Mouse (Mus musculus): ENCODE results near the gene Tead3.
"Not testable (repeated sequence)": the region's sequence is repeated elsewhere in the genome, so short reads cannot be mapped to it uniquely, and the experiment has no call there.

The Tead3 gene

GRCm38 (mm10) chr17:28331241-28332112 is 19.1 kb downstream of the Tead3 start:
- DNase-seq (ENCODE audit: low read depth, low spot score) = no peak

DNA sequence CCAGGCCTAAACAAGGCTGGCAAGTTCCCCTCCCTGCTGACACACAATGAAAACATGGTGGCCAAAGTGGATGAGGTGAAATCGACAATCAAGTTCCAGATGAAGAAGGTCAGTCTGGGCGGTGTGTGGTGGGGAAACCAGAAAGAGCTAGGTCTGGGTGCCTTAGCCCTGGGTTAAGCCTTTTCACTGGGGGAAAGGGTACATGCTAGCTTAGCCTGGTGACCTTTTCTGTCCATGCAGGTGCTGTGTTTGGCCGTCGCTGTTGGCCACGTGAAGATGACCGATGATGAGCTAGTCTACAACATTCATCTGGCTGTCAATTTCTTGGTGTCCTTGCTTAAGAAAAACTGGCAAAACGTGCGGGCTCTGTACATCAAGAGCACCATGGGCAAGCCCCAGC is 20.0 kb downstream of the Tead3 start:
- DNase-seq (ENCODE audit: low read depth, low spot score) = not testable (repeated sequence)

DNA sequence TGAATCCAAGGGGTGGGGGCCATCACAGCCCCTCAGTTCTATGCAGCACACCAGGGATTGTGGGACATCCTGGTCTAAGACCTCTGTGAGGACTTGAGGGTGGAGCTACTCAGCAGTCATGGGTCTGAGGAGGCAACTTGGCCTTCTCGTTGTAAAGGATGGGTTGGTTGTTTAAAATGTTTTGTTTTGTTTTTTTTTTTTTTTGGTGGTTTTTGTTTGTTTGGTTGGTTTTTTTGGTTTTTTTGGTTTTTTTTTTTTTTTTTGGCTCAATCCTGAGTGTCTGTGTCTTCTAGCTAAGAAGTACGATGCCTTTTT is 20.4 kb downstream of the Tead3 start:
- no peak for DNase-seq (ENCODE audit: low read depth, low spot score)

- DNase-seq (ENCODE audit: low read depth, low spot score) = peak; percentile 28
Observed at GRCm38 (mm10) chr17:28329503-28330231, 20.9 kb downstream of the Tead3 start.

DNA sequence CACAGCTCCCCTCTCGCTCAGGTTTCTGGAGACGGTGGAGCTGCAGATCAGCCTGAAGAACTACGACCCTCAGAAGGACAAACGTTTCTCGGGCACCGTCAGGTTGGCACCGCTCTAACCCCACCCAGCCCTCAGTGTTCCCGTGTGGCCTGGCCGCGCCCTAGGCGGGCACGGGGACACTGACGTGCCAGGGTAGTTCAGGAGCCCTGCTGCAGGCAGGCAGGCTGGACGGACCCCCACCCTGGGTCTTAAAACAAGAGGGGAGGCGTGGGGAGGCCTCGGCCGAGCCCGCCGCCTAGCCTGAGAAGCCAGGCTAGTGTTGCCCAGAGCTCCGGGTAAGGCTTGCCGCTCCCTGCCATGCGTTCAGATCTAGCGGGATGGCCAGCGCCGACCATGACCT is 21.7 kb downstream of the Tead3 start:
- DNase-seq (ENCODE audit: low read depth, low spot score) = no peak

DNA sequence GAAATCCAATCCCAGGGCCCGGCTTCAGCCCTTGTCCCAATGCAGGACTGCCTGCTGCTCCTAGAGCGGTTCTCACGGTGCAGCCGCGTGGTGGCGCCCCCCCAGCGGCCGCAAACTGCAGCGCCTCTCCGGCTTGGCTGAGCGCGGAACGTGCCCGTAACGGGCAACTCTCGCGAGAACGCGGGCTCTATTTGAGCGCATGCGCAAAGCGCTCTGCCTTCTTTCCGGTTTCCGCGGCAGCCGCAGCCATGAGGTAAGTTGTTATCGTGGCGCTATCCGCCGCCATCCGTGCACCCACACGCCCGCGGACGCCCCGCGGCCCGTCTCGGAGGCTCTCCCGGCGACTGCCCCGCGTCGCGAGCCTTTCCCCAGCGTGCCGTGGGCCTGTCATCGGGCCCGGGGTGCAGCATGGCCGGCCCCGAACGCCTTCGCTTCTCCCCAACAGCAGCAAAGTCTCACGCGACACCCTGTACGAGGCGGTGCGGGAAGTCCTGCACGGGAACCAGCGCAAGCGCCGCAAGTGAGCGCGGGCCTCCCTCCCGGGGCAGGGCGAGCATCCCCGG is 22.2 kb downstream of the Tead3 start, which contains the start of gene Rpl10a:
Gene Rpl10a, plus strand, starts transcription at position 106 of the 563 bp plus-strand sequence.
- peak; percentile 98 for DNase-seq (ENCODE audit: low read depth, low spot score)

- no peak for DNase-seq (ENCODE audit: low read depth, low spot score)
Observed at GRCm38 (mm10) chr17:28327673-28328325, 22.8 kb downstream of the Tead3 start.

GRCm38 (mm10) chr17:28326951-28327350 is 23.7 kb downstream of the Tead3 start:
- DNase-seq (ENCODE audit: low read depth, low spot score) = no peak

DNA sequence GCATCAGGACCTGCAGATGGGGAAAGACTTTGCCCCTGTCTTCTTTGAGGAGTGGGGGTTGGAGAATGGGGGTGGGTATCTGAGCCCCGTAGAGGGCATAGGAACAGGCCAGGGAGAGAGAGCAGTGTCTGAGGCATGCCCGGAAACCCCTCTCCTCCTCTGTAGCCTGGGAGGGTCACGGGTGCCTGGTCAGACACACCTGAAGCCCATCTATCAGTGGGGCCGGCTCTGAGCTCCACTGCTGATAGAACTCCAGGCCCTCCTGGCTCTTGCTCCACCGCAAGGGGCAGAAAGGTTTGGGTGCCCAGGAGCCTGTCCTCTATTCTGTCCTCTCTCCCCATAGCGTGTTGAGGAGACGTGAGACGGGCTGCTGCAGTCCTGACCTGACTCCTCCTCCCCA is 24.9 kb downstream of the Tead3 start:
- DNase-seq (ENCODE audit: low read depth, low spot score) = no peak

DNA sequence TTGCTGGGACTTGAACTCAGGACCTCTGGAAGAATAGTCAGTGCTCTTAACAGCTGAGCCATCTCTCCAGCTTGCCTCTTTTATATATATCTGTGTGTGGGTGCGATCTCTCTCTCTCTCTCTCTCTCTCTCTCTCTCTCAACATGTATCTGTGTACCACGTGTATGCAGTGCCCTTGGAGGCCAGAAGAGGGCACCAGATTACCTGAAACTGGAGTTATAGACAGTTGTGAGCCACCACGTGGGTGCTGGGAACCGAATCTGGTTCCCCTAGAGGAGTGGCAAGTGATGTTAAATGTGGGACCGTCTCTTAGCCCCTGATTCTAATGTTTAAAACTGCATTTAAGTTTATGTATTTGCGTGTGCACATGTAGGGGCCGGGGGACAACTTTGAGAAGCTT is 26.2 kb downstream of the Tead3 start:
- peak; percentile 39 for DNase-seq (ENCODE audit: low read depth, low spot score)

GRCm38 (mm10) chr17:28323786-28324185 is 26.8 kb downstream of the Tead3 start:
- no peak for DNase-seq (ENCODE audit: low read depth, low spot score)

- no peak for DNase-seq (ENCODE audit: low read depth, low spot score)
Observed at GRCm38 (mm10) chr17:28321700-28322099, 28.9 kb downstream of the Tead3 start.

GRCm38 (mm10) chr17:28317725-28318124 is 32.9 kb downstream of the Tead3 start:
- DNase-seq (ENCODE audit: low read depth, low spot score) = no peak

- no peak for DNase-seq (ENCODE audit: low read depth, low spot score)
Observed at GRCm38 (mm10) chr17:28317091-28317490, 33.5 kb downstream of the Tead3 start.

GRCm38 (mm10) chr17:28316476-28316875 is 34.1 kb downstream of the Tead3 start:
- DNase-seq (ENCODE audit: low read depth, low spot score) = peak; percentile 29

GRCm38 (mm10) chr17:28315611-28316160 is 34.9 kb downstream of the Tead3 start:
- no peak for DNase-seq (ENCODE audit: low read depth, low spot score)

- no peak for DNase-seq (ENCODE audit: low read depth, low spot score)
Observed at GRCm38 (mm10) chr17:28313880-28314225, 36.8 kb downstream of the Tead3 start.

- DNase-seq (ENCODE audit: low read depth, low spot score) = peak; percentile 99
Observed at GRCm38 (mm10) chr17:28313212-28313879, 37.3 kb downstream of the Tead3 start, which contains the start of gene Fance. TSS of gene Fance (plus strand) at chr17:28313519.

- peak; percentile 65 for DNase-seq (ENCODE audit: low read depth, low spot score)
Observed at GRCm38 (mm10) chr17:28312232-28313211, 38.1 kb downstream of the Tead3 start.
